Mouse (Mus musculus): ENCODE measurements around the gene Btbd35f9. TPM values are rescaled to one million over a fixed set of nuclear protein-coding genes. Genes with fewer than 3 reads are reported as not detected.
"Not testable (repeated sequence)": the region's sequence is repeated elsewhere in the genome, so short reads cannot be mapped to it uniquely, and the experiment has no call there.

Gene Btbd35f9
- total RNA-seq (2022), result not detected

- DNase-seq (ENCODE audit: low spot score in 2 of 2), result not testable (repeated sequence)
These were observed at the start of gene Btbd35f9 for GRCm38 (mm10) chrX:34161399-34161798. TSS of gene Btbd35f9 (minus strand) at chrX:34161499.

Other genes starting within 250 kb of the Btbd35f9 start
- not detected for gene Btbd35f6, start 205.0 kb downstream of the Btbd35f9 start, total RNA-seq (2022)
- gene Gm21870, start 174.7 kb downstream of the Btbd35f9 start, total RNA-seq (2022), result not detected
- gene Spin2g, start 77.2 kb upstream of the Btbd35f9 start, total RNA-seq (2022), result not detected